Mouse (Mus musculus): ENCODE data around the gene Cramp1l. TPM values are rescaled to one million over a fixed set of nuclear protein-coding genes. Genes with fewer than 3 reads are reported as not detected.

Gene Cramp1l
- polyA plus RNA-seq, 2 experiments, result 3.2 to 7.9 TPM

GRCm38 (mm10) chr17:24913984-24914383 lies 101.6 kb downstream of the Cramp1l start:
- no peak for TF ChIP-seq CTCF (IDR thresholded peaks at IDR 0.05; ENCODE audit: low read depth)
- TF ChIP-seq EP300 (IDR thresholded peaks at IDR 0.05; ENCODE audit: low read depth), result no peak
- no peaks in the 10 kb centered on the region for H3K4me1 ChIP-seq (replicated peaks; ENCODE audit: control insufficient read depth in 2 of 2, insufficient read depth in 2 of 2, low read length in 1 of 2)
- no peaks in the 10 kb centered on the region for H3K27me3 ChIP-seq (ENCODE audit: control insufficient read depth, insufficient read depth, low read length)
- H3K27ac ChIP-seq, result no peak overlapping the region
- H3K4me3 ChIP-seq (ENCODE audit: insufficient read depth in 1 of 2, low read depth in 2 of 2, low read length in 2 of 2), result no peak overlapping the region
- H3K36me3 ChIP-seq (replicated peaks; ENCODE audit: control insufficient read depth, insufficient read depth, low read depth), result peaks cover 84% of the 10 kb centered on the region
- ATAC-seq (ENCODE audit: insufficient read depth), result no peak
- no peak overlapping the region for H3K9ac ChIP-seq (replicated peaks)
- no peak overlapping the region for H3K4me2 ChIP-seq (ENCODE audit: low read depth)
- H3K9me3 ChIP-seq (ENCODE audit: control insufficient read depth, low read length), result no peaks in the 10 kb centered on the region
- DNase-seq (ENCODE audit: low read depth in 3 of 3, low spot score in 3 of 3), result no peak

Other genes starting within 250 kb of the Cramp1l start
- 0.50 and 0.65 TPM in 2 replicates for gene Meiob, start 211.5 kb downstream of the Cramp1l start, polyA plus RNA-seq (2012; rRNA removed)
- gene Meiob, start 211.5 kb downstream of the Cramp1l start, polyA plus RNA-seq (2014; fragmentation: Nextera tagmentation; extraction: Ambion mirVana), result 0.90 and 1.2 TPM in 2 replicates
- gene Hagh, start 175.6 kb downstream of the Cramp1l start, polyA plus RNA-seq (2012; rRNA removed), result 49.8 and 65.9 TPM in 2 replicates
- 109 and 120 TPM in 2 replicates for gene Hagh, start 175.6 kb downstream of the Cramp1l start, polyA plus RNA-seq (2014; fragmentation: Nextera tagmentation; extraction: Ambion mirVana)
- gene Fahd1, start 165.4 kb downstream of the Cramp1l start, polyA plus RNA-seq (2012; rRNA removed), result 18.6 and 24.0 TPM in 2 replicates
- 37.2 and 40.1 TPM in 2 replicates for gene Fahd1, start 165.4 kb downstream of the Cramp1l start, polyA plus RNA-seq (2014; fragmentation: Nextera tagmentation; extraction: Ambion mirVana)
- gene Igfals, start 149.8 kb downstream of the Cramp1l start, polyA plus RNA-seq (2012; rRNA removed), result 3.4 and 4.3 TPM in 2 replicates
- gene Igfals, start 149.8 kb downstream of the Cramp1l start, polyA plus RNA-seq (2014; fragmentation: Nextera tagmentation; extraction: Ambion mirVana), result 4.7 and 6.3 TPM in 2 replicates
- gene Nubp2, start 129.4 kb downstream of the Cramp1l start, polyA plus RNA-seq (2012; rRNA removed), result 30.8 and 33.1 TPM in 2 replicates
- gene Nubp2, start 129.4 kb downstream of the Cramp1l start, polyA plus RNA-seq (2014; fragmentation: Nextera tagmentation; extraction: Ambion mirVana), result 76.7 and 80.1 TPM in 2 replicates
- 26.3 and 28.4 TPM in 2 replicates for gene Spsb3, start 129.1 kb downstream of the Cramp1l start, polyA plus RNA-seq (2012; rRNA removed)
- gene Spsb3, start 129.1 kb downstream of the Cramp1l start, polyA plus RNA-seq (2014; fragmentation: Nextera tagmentation; extraction: Ambion mirVana), result 37.5 and 40.2 TPM in 2 replicates
- 7.6 and 9.4 TPM in 2 replicates for gene Eme2, start 120.7 kb downstream of the Cramp1l start, polyA plus RNA-seq (2012; rRNA removed)
- 7.4 and 8.5 TPM in 2 replicates for gene Eme2, start 120.7 kb downstream of the Cramp1l start, polyA plus RNA-seq (2014; fragmentation: Nextera tagmentation; extraction: Ambion mirVana)
- 48.0 and 49.2 TPM in 2 replicates for gene Mrps34, start 120.7 kb downstream of the Cramp1l start, polyA plus RNA-seq (2012; rRNA removed)
- 43.5 and 49.9 TPM in 2 replicates for gene Mrps34, start 120.7 kb downstream of the Cramp1l start, polyA plus RNA-seq (2014; fragmentation: Nextera tagmentation; extraction: Ambion mirVana)
- gene Nme3, start 119.3 kb downstream of the Cramp1l start, polyA plus RNA-seq (2012; rRNA removed), result 55.7 and 65.6 TPM in 2 replicates
- gene Nme3, start 119.3 kb downstream of the Cramp1l start, polyA plus RNA-seq (2014; fragmentation: Nextera tagmentation; extraction: Ambion mirVana), result 79.2 and 83.7 TPM in 2 replicates
- gene Mapk8ip3, start 78.8 kb downstream of the Cramp1l start, polyA plus RNA-seq (2012; rRNA removed), result 30.6 and 34.3 TPM in 2 replicates
- 7.2 and 8.0 TPM in 2 replicates for gene Mapk8ip3, start 78.8 kb downstream of the Cramp1l start, polyA plus RNA-seq (2014; fragmentation: Nextera tagmentation; extraction: Ambion mirVana)
- gene Jpt2, start 55.1 kb downstream of the Cramp1l start, polyA plus RNA-seq (2012; rRNA removed), result 18.9 and 24.3 TPM in 2 replicates
- 31.6 and 34.3 TPM in 2 replicates for gene Jpt2, start 55.1 kb downstream of the Cramp1l start, polyA plus RNA-seq (2014; fragmentation: Nextera tagmentation; extraction: Ambion mirVana)
- gene Ift140, start 297 bp upstream of the Cramp1l start, polyA plus RNA-seq (2012; rRNA removed), result 51.8 and 61.2 TPM in 2 replicates
- gene Ift140, start 297 bp upstream of the Cramp1l start, polyA plus RNA-seq (2014; fragmentation: Nextera tagmentation; extraction: Ambion mirVana), result 115 and 124 TPM in 2 replicates
- 3.0 and 3.1 TPM in 2 replicates for gene Tmem204, start 67.8 kb upstream of the Cramp1l start, polyA plus RNA-seq (2012; rRNA removed)
- 4.3 TPM in 2 replicates for gene Tmem204, start 67.8 kb upstream of the Cramp1l start, polyA plus RNA-seq (2014; fragmentation: Nextera tagmentation; extraction: Ambion mirVana)
- 8.0 and 8.7 TPM in 2 replicates for gene Telo2, start 100.2 kb upstream of the Cramp1l start, polyA plus RNA-seq (2012; rRNA removed)
- gene Telo2, start 100.2 kb upstream of the Cramp1l start, polyA plus RNA-seq (2014; fragmentation: Nextera tagmentation; extraction: Ambion mirVana), result 11.0 and 12.1 TPM in 2 replicates
- not detected in 2 replicates for gene Ptx4, start 105.0 kb upstream of the Cramp1l start, polyA plus RNA-seq (2012; rRNA removed)
- not detected in 2 replicates for gene Ptx4, start 105.0 kb upstream of the Cramp1l start, polyA plus RNA-seq (2014; fragmentation: Nextera tagmentation; extraction: Ambion mirVana)
- 7.1 and 7.9 TPM in 2 replicates for gene Clcn7, start 117.6 kb upstream of the Cramp1l start, polyA plus RNA-seq (2012; rRNA removed)
- gene Clcn7, start 117.6 kb upstream of the Cramp1l start, polyA plus RNA-seq (2014; fragmentation: Nextera tagmentation; extraction: Ambion mirVana), result 8.7 and 8.8 TPM in 2 replicates
- gene Ccdc154, start 146.7 kb upstream of the Cramp1l start, polyA plus RNA-seq (2012; rRNA removed), result not detected in 2 replicates
- 0.05 TPM in 1 of 2 replicates, not detected in the other for gene Ccdc154, start 146.7 kb upstream of the Cramp1l start, polyA plus RNA-seq (2014; fragmentation: Nextera tagmentation; extraction: Ambion mirVana)
- gene Gm38655, start 159.7 kb upstream of the Cramp1l start, polyA plus RNA-seq (2012; rRNA removed), result not detected in 2 replicates
- not detected in 2 replicates for gene Gm38655, start 159.7 kb upstream of the Cramp1l start, polyA plus RNA-seq (2014; fragmentation: Nextera tagmentation; extraction: Ambion mirVana)
- 9.9 and 13.4 TPM in 2 replicates for gene BC003965, start 168.8 kb upstream of the Cramp1l start, polyA plus RNA-seq (2012; rRNA removed)
- 16.8 and 17.4 TPM in 2 replicates for gene BC003965, start 168.8 kb upstream of the Cramp1l start, polyA plus RNA-seq (2014; fragmentation: Nextera tagmentation; extraction: Ambion mirVana)
- 34.8 and 45.6 TPM in 2 replicates for gene Unkl, start 172.6 kb upstream of the Cramp1l start, polyA plus RNA-seq (2012; rRNA removed)
- 5.9 and 9.1 TPM in 2 replicates for gene Unkl, start 172.6 kb upstream of the Cramp1l start, polyA plus RNA-seq (2014; fragmentation: Nextera tagmentation; extraction: Ambion mirVana)
- gene Gnptg, start 224.3 kb upstream of the Cramp1l start, polyA plus RNA-seq (2012; rRNA removed), result 11.1 and 11.2 TPM in 2 replicates
- 15.6 and 17.0 TPM in 2 replicates for gene Gnptg, start 224.3 kb upstream of the Cramp1l start, polyA plus RNA-seq (2014; fragmentation: Nextera tagmentation; extraction: Ambion mirVana)
- gene Tsr3, start 224.4 kb upstream of the Cramp1l start, polyA plus RNA-seq (2012; rRNA removed), result 11.1 and 13.0 TPM in 2 replicates
- 17.4 and 18.5 TPM in 2 replicates for gene Tsr3, start 224.4 kb upstream of the Cramp1l start, polyA plus RNA-seq (2014; fragmentation: Nextera tagmentation; extraction: Ambion mirVana)
- gene Baiap3, start 240.6 kb upstream of the Cramp1l start, polyA plus RNA-seq (2012; rRNA removed), result 0.27 and 0.63 TPM in 2 replicates
- gene Baiap3, start 240.6 kb upstream of the Cramp1l start, polyA plus RNA-seq (2014; fragmentation: Nextera tagmentation; extraction: Ambion mirVana), result 0.69 TPM in 1 of 2 replicates, not detected in the other

Measured in liver, embryonic 14.5 days (tissue).